Mouse (Mus musculus): ENCODE measurements around the gene Csf2ra. TPM values are rescaled to one million over a fixed set of nuclear protein-coding genes. Genes with fewer than 3 reads are reported as not detected.

Csf2ra gene
- polyA plus RNA-seq (2017; shearing (Covaris generic)), result 19.7 TPM

GRCm38 (mm10) chr19:61227941-61228701 lies at the start of gene Csf2ra:
TSS of gene Csf2ra (minus strand) at chr19:61228429.

GRCm38 (mm10) chr19:61183590-61183989 lies 44.6 kb downstream of the Csf2ra start, which contains the start of gene Gm6020:
TSS of gene Gm6020 (plus strand) at chr19:61183890.

GRCm38 (mm10) chr19:61175756-61176324 lies 52.4 kb downstream of the Csf2ra start, which contains the start of gene Gm7102:
TSS of gene Gm7102 (minus strand) at chr19:61176309.

Other genes starting within 250 kb of the Csf2ra start
- gene Zfp950, start 87.6 kb downstream of the Csf2ra start, polyA plus RNA-seq (2017; shearing (Covaris generic)), result 24.5 TPM
- not detected for gene Gm7102, start 52.1 kb downstream of the Csf2ra start, polyA plus RNA-seq (2017; shearing (Covaris generic))
- gene Gm6020, start 44.5 kb downstream of the Csf2ra start, polyA plus RNA-seq (2017; shearing (Covaris generic)), result not detected
- gene Gm21060, start 68.6 kb upstream of the Csf2ra start, polyA plus RNA-seq (2017; shearing (Covaris generic)), result not detected

Measured in effector memory CD4-positive, alpha-beta T cell, adult 5 months (primary cell).